Mouse (Mus musculus): ENCODE results near the gene Dennd2d. TPM values are rescaled to one million over a fixed set of nuclear protein-coding genes. Genes with fewer than 3 reads are reported as not detected.

Gene Dennd2d
- polyA plus RNA-seq, 1 experiment from 2014 or later: 0.95 TPM

- WGBS: 88% methylated on average over 1 of the region's 1 CpGs
- no peaks in the 10 kb centered on the region for H3K4me1 ChIP-seq (replicated peaks; ENCODE audit: control insufficient read depth, insufficient read depth, low read length)
- H3K9ac ChIP-seq (ENCODE audit: low read length): no peak overlapping the region
- no peak overlapping the region for H3K4me3 ChIP-seq (ENCODE audit: low read depth, low read length)
- H3K4me2 ChIP-seq (ENCODE audit: low read depth, low read length, severe bottlenecking): no peak overlapping the region
- ATAC-seq (replicated peaks; ENCODE audit: low FRiP score) (no peak), DNase-seq (ENCODE audit: low spot score) (no peak)
- H3K36me3 ChIP-seq (ENCODE audit: control insufficient read depth, insufficient read depth, low read length): no peaks in the 10 kb centered on the region
- no peaks in the 10 kb centered on the region for H3K27me3 ChIP-seq (ENCODE audit: control insufficient read depth, insufficient read depth, low read length)
- H3K27ac ChIP-seq (ENCODE audit: low read depth, low read length): no peak overlapping the region
- H3K9me3 ChIP-seq (ENCODE audit: control insufficient read depth, low read length): no peaks in the 10 kb centered on the region
Observed at GRCm38 (mm10) chr3:106510669-106511068, 28.5 kb downstream of the Dennd2d start.

- no peak for ATAC-seq (replicated peaks; ENCODE audit: low FRiP score)
- Histone ChIP-seq H3K36me3 (ENCODE audit: control insufficient read depth, insufficient read depth, low read length) (no peaks in the 10 kb centered on the region), H3K9me3 (ENCODE audit: control insufficient read depth, low read length) (no peaks in the 10 kb centered on the region), H3K27ac (ENCODE audit: low read depth, low read length) (no peak overlapping the region), H3K27me3 (ENCODE audit: control insufficient read depth, insufficient read depth, low read length) (no peaks in the 10 kb centered on the region), H3K9ac (ENCODE audit: low read length) (no peak overlapping the region), H3K4me1 (replicated peaks; ENCODE audit: control insufficient read depth, insufficient read depth, low read length) (no peaks in the 10 kb centered on the region), H3K4me3 (ENCODE audit: low read depth, low read length) (no peak overlapping the region), H3K4me2 (ENCODE audit: low read depth, low read length, severe bottlenecking) (no peak overlapping the region)
- 87% methylated on average over 6 of the region's 6 CpGs for WGBS
- DNase-seq (ENCODE audit: low spot score): no peak
Observed at GRCm38 (mm10) chr3:106515016-106515415, 32.8 kb downstream of the Dennd2d start.

- Histone ChIP-seq H3K27ac (ENCODE audit: low read depth, low read length) (no peak overlapping the region), H3K4me1 (replicated peaks; ENCODE audit: control insufficient read depth, insufficient read depth, low read length) (no peaks in the 10 kb centered on the region), H3K27me3 (ENCODE audit: control insufficient read depth, insufficient read depth, low read length) (no peaks in the 10 kb centered on the region), H3K36me3 (ENCODE audit: control insufficient read depth, insufficient read depth, low read length) (no peaks in the 10 kb centered on the region), H3K4me3 (ENCODE audit: low read depth, low read length) (no peak overlapping the region), H3K4me2 (ENCODE audit: low read depth, low read length, severe bottlenecking) (no peak overlapping the region), H3K9ac (ENCODE audit: low read length) (no peak overlapping the region), H3K9me3 (ENCODE audit: control insufficient read depth, low read length) (no peaks in the 10 kb centered on the region)
- 89% methylated on average over 1 of the region's 1 CpGs for WGBS
- ATAC-seq (replicated peaks; ENCODE audit: low FRiP score) (no peak), DNase-seq (ENCODE audit: low spot score) (no peak)
Observed at GRCm38 (mm10) chr3:106522730-106523129, 40.5 kb downstream of the Dennd2d start.

- no peak overlapping the region for H3K27ac ChIP-seq (ENCODE audit: low read depth, low read length)
- ATAC-seq (replicated peaks; ENCODE audit: low FRiP score): no peak
- no peaks in the 10 kb centered on the region for H3K4me1 ChIP-seq (replicated peaks; ENCODE audit: control insufficient read depth, insufficient read depth, low read length)
- DNase-seq (ENCODE audit: low spot score): no peak
- H3K36me3 ChIP-seq (ENCODE audit: control insufficient read depth, insufficient read depth, low read length): no peaks in the 10 kb centered on the region
- H3K27me3 ChIP-seq (ENCODE audit: control insufficient read depth, insufficient read depth, low read length): no peaks in the 10 kb centered on the region
- H3K9ac ChIP-seq (ENCODE audit: low read length): no peak overlapping the region
- no peaks in the 10 kb centered on the region for H3K9me3 ChIP-seq (ENCODE audit: control insufficient read depth, low read length)
- H3K4me3 ChIP-seq (ENCODE audit: low read depth, low read length): no peak overlapping the region
- no peak overlapping the region for H3K4me2 ChIP-seq (ENCODE audit: low read depth, low read length, severe bottlenecking)
- WGBS: 88% methylated on average over 2 of the region's 2 CpGs
Observed at GRCm38 (mm10) chr3:106526411-106526810, 44.2 kb downstream of the Dennd2d start.

- Histone ChIP-seq H3K36me3 (ENCODE audit: control insufficient read depth, insufficient read depth, low read length) (no peaks in the 10 kb centered on the region), H3K27me3 (ENCODE audit: control insufficient read depth, insufficient read depth, low read length) (no peaks in the 10 kb centered on the region), H3K4me1 (replicated peaks; ENCODE audit: control insufficient read depth, insufficient read depth, low read length) (no peaks in the 10 kb centered on the region), H3K27ac (ENCODE audit: low read depth, low read length) (no peak overlapping the region), H3K9me3 (ENCODE audit: control insufficient read depth, low read length) (no peaks in the 10 kb centered on the region), H3K9ac (ENCODE audit: low read length) (no peak overlapping the region), H3K4me3 (ENCODE audit: low read depth, low read length) (no peak overlapping the region), H3K4me2 (ENCODE audit: low read depth, low read length, severe bottlenecking) (no peak overlapping the region)
- no peak for DNase-seq (ENCODE audit: low spot score)
- 86% methylated on average over 2 of the region's 2 CpGs for WGBS
- no peak for ATAC-seq (replicated peaks; ENCODE audit: low FRiP score)
Observed at GRCm38 (mm10) chr3:106528032-106528431, 45.8 kb downstream of the Dennd2d start.

- Histone ChIP-seq H3K27me3 (ENCODE audit: control insufficient read depth, insufficient read depth, low read length) (no peaks in the 10 kb centered on the region), H3K4me2 (ENCODE audit: low read depth, low read length, severe bottlenecking) (no peak overlapping the region), H3K9me3 (ENCODE audit: control insufficient read depth, low read length) (no peaks in the 10 kb centered on the region)
Observed at GRCm38 (mm10) chr3:106533277-106533676, 51.1 kb downstream of the Dennd2d start.

GRCm38 (mm10) chr3:106544721-106545316 is 62.6 kb downstream of the Dennd2d start:
- no peak overlapping the region for H3K4me2 ChIP-seq (ENCODE audit: low read depth, low read length, severe bottlenecking)
- WGBS: 89% methylated on average over 8 of the region's 8 CpGs
- H3K27ac ChIP-seq (ENCODE audit: low read depth, low read length): no peak overlapping the region
- no peak overlapping the region for H3K9ac ChIP-seq (ENCODE audit: low read length)
- no peaks in the 10 kb centered on the region for H3K9me3 ChIP-seq (ENCODE audit: control insufficient read depth, low read length)
- H3K27me3 ChIP-seq (ENCODE audit: control insufficient read depth, insufficient read depth, low read length): no peaks in the 10 kb centered on the region
- ATAC-seq (replicated peaks; ENCODE audit: low FRiP score): no peak
- no peak overlapping the region for H3K4me3 ChIP-seq (ENCODE audit: low read depth, low read length)
- DNase-seq (ENCODE audit: low spot score): no peak
- H3K36me3 ChIP-seq (ENCODE audit: control insufficient read depth, insufficient read depth, low read length): no peaks in the 10 kb centered on the region
- peaks cover 3% of the 10 kb centered on the region; the same call in 1 of the 2 replicates for H3K4me1 ChIP-seq (replicated peaks; ENCODE audit: control insufficient read depth, insufficient read depth, low read length)

More at GRCm38 (mm10) chr3:106533277-106533676, 51.1 kb downstream of the Dennd2d start:
- Histone ChIP-seq H3K9ac (ENCODE audit: low read length) (no peak overlapping the region), H3K36me3 (ENCODE audit: control insufficient read depth, insufficient read depth, low read length) (no peaks in the 10 kb centered on the region; the same call in 1 of the 2 replicates), H3K4me1 (replicated peaks; ENCODE audit: control insufficient read depth, insufficient read depth, low read length) (no peaks in the 10 kb centered on the region), H3K27ac (ENCODE audit: low read depth, low read length) (no peak overlapping the region), H3K4me3 (ENCODE audit: low read depth, low read length) (no peak overlapping the region)
- DNase-seq (ENCODE audit: low spot score) (no peak), ATAC-seq (replicated peaks; ENCODE audit: low FRiP score) (no peak)
- 93% methylated on average over 2 of the region's 2 CpGs for WGBS

GRCm38 (mm10) chr3:106547171-106547923 is 65.1 kb downstream of the Dennd2d start, which contains the start of the genes Dram2 and Cept1:
Dram2 (plus strand) TSS chr3:106547798.
Cept1 (minus strand) TSS chr3:106547802.
- peak within 1 kb of the TSS; percentile 77 for H3K4me3 ChIP-seq (ENCODE audit: low read depth, low read length)
- H3K9ac ChIP-seq (ENCODE audit: low read length): peak within 1 kb of the TSS; percentile 92
- under 1% methylated on average over 62 of the region's 63 CpGs for WGBS
- H3K9me3 ChIP-seq (ENCODE audit: control insufficient read depth, low read length): no peaks in the 10 kb centered on the region
- peak; percentile 93 for DNase-seq (ENCODE audit: low spot score)
- no peaks in the 10 kb centered on the region for H3K27me3 ChIP-seq (ENCODE audit: control insufficient read depth, insufficient read depth, low read length)
- no peaks in the 10 kb centered on the region for H3K36me3 ChIP-seq (ENCODE audit: control insufficient read depth, insufficient read depth, low read length)
- peaks cover 3% of the 10 kb centered on the region; the same call in 1 of the 2 replicates for H3K4me1 ChIP-seq (replicated peaks; ENCODE audit: control insufficient read depth, insufficient read depth, low read length)
- peak within 1 kb of the TSS; percentile 72 for H3K4me2 ChIP-seq (ENCODE audit: low read depth, low read length, severe bottlenecking)
- peak within 1 kb of the TSS; percentile 90 for H3K27ac ChIP-seq (ENCODE audit: low read depth, low read length)
- ATAC-seq (replicated peaks; ENCODE audit: low FRiP score): peak; percentile 97
